Mouse (Mus musculus) liver, postnatal 0 days (tissue): ENCODE data around the gene Ubac1. TPM values are rescaled to one million over a fixed set of nuclear protein-coding genes. Genes with fewer than 3 reads are reported as not detected.

Experiments used
- ATAC-seq: fragments of 200-750 bp; cut with Nextera tagmentation; 2 replicates; pipeline ENCODE4 v1.8.0; 2017; ENCODE audit warnings: mild to moderate bottlenecking, moderate library complexity
- DNase-seq: peaks from one replicate; pipeline ENCODE4 v3.0.0-alpha.2; 2016
- H3K27ac ChIP-seq: fragments of 300-500 bp; sonication (generic); 2 replicates; pipeline ENCODE4 v1.5.1; 2014; ENCODE audit warnings: antibody characterized with exemption, moderate library complexity, mild to moderate bottlenecking, low read depth
- H3K27me3 ChIP-seq: fragments of 300-500 bp; sonication (generic); 2 replicates; pipeline ENCODE4 v1.6.1; 2014; ENCODE audit warnings: low read length, control low read depth, mixed read lengths; ENCODE audit not compliant: insufficient read depth
- H3K36me3 ChIP-seq: fragments of 300-500 bp; sonication (generic); replicated peaks from 2 replicates; pipeline ENCODE4 v1.6.1; 2014; ENCODE audit warnings: mild to moderate bottlenecking, control low read depth, low read length, moderate library complexity, mixed read lengths; ENCODE audit not compliant: insufficient read depth
- H3K4me1 ChIP-seq: fragments of 300-500 bp; sonication (generic); 2 replicates; pipeline ENCODE4 v1.6.1; 2014; ENCODE audit warnings: antibody characterized with exemption, mild to moderate bottlenecking, control low read depth; ENCODE audit not compliant: insufficient read depth
- H3K4me2 ChIP-seq: fragments of 300-500 bp; sonication (generic); 2 replicates; pipeline ENCODE4 v1.6.1; 2014; ENCODE audit warnings: low read depth, mild to moderate bottlenecking, low read length, moderate library complexity, mixed read lengths
- H3K4me3 ChIP-seq: fragments of 300-500 bp; sonication (generic); 2 replicates; pipeline ENCODE4 v1.5.1; 2014; ENCODE audit warnings: low read depth, low read length
- H3K9ac ChIP-seq: fragments of 300-500 bp; sonication (generic); replicated peaks from 2 replicates; pipeline ENCODE4 v1.6.1; 2014; ENCODE audit warnings: mild to moderate bottlenecking, moderate library complexity
- H3K9me3 ChIP-seq: fragments of 300-500 bp; sonication (generic); 2 replicates; pipeline ENCODE4 v1.6.1; 2016; ENCODE audit warnings: mild to moderate bottlenecking, control low read depth, low read length, mixed read lengths
- CTCF ChIP-seq: sonication (generic); IDR thresholded peaks from 2 replicates; pipeline ENCODE4 v1.5.1; 2016; ENCODE audit warnings: antibody characterized with exemption, low read depth
- EP300 ChIP-seq: IDR thresholded peaks from 2 replicates; pipeline ENCODE4 v1.6.1; 2016; ENCODE audit warnings: antibody characterized with exemption, low read depth, mild to moderate bottlenecking
- WGBS: fragments of 180-500 bp; shearing (Covaris S2); extraction: QIAGEN DNeasy Blood & Tissue Kit; methylation state at CpG from one replicate; pipeline ENCODE4 v1.1.7; 2014; ENCODE audit not compliant: insufficient replicate concordance; 5-methylcytosine and 5-hydroxymethylcytosine counted together
- polyA plus RNA-seq: library from polyadenylated mRNA; unstranded; fragments of >200 nt; fragmentation: Nextera tagmentation; extraction: Ambion mirVana; gene quantifications from 2 replicates; pipeline ENCODE4 v1.2.1, GENCODE M21; 2015

The Ubac1 gene
- polyA plus RNA-seq, 1 experiment from 2014 or later, result 183 TPM

DNA sequence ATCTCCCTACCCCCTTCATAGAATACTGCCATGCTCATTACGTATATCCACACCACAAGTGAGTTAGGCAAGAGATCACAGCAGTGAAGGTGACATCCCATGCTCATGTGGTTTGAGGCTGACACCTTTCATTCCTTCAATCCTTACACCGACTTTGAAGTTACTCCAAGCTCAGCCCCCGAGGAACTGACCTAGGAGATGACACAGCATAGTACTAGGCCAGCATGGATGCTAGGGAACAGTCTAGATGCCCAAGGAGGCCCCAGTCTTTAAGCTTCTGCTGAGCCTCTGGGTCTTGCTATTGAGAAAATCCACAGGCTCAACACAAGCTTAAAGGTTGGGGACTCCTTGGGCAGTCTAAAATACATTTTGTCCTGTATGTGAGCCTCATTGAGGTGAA lies 1.6 kb downstream of the Ubac1 start:
- DNase-seq (no peak), ATAC-seq (no peak)
- Histone ChIP-seq H3K9me3 (no peaks in the 10 kb centered on the region), H3K4me1 (peaks cover 18% of the 10 kb centered on the region), H3K36me3 (peaks cover 15% of the 10 kb centered on the region), H3K9ac (peak overlapping the region; percentile 84), H3K27ac (peak overlapping the region; percentile 94; the same call in 1 of the 2 replicates), H3K4me3 (peak overlapping the region; percentile 90), H3K4me2 (peak overlapping the region; percentile 89), H3K27me3 (no peaks in the 10 kb centered on the region)
- 51% methylated on average over 3 of the region's 3 CpGs for WGBS
- TF ChIP-seq EP300 (no peak), CTCF (no peak)

DNA sequence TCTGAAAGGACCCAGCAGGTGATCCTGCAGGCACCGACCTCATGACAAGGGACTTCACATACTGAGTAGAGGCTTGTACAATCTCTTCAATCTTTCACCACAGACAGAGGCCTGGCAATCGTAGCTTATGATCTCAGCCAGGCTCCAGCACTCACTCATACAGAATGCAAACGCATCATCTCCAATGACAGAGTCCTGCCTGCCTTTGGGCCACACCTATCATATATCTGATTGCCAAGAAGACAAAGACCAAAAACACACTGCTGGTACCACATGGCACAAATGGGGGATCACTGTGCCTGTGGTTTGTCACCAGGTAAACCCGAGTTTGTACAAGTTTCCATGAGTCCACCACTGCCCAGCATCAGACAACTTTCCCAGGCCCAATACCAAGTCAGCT lies 4.2 kb downstream of the Ubac1 start:
- DNase-seq, result no peak
- H3K9me3 ChIP-seq, result no peaks in the 10 kb centered on the region
- H3K36me3 ChIP-seq, result peaks cover 40% of the 10 kb centered on the region
- H3K4me2 ChIP-seq, result peak overlapping the region; percentile 89
- ATAC-seq, result no peak
- peaks cover 25% of the 10 kb centered on the region for H3K4me1 ChIP-seq
- peak overlapping the region; percentile 90 for H3K4me3 ChIP-seq
- TF ChIP-seq EP300, result no peak
- no peak for TF ChIP-seq CTCF
- peak overlapping the region; percentile 84 for H3K9ac ChIP-seq
- H3K27ac ChIP-seq, result peak overlapping the region; percentile 94
- H3K27me3 ChIP-seq, result no peaks in the 10 kb centered on the region
- WGBS, result 49% methylated on average over 4 of the region's 4 CpGs

GRCm38 (mm10) chr2:26013674-26014073 lies 7.9 kb downstream of the Ubac1 start:
- DNase-seq (peak; percentile 73), ATAC-seq (peak; percentile 99)
- Histone ChIP-seq H3K4me3 (peak overlapping the region; percentile 51), H3K27me3 (no peaks in the 10 kb centered on the region), H3K4me2 (peak overlapping the region; percentile 67), H3K27ac (peak overlapping the region; percentile 91), H3K9me3 (no peaks in the 10 kb centered on the region), H3K9ac (peak overlapping the region; percentile 73), H3K36me3 (peaks cover 76% of the 10 kb centered on the region), H3K4me1 (peaks cover 15% of the 10 kb centered on the region)
- WGBS, result 51% methylated on average over 3 of the region's 3 CpGs
- TF ChIP-seq EP300, result peak; percentile 99
- TF ChIP-seq CTCF, result no peak

- Histone ChIP-seq H3K36me3 (peaks cover 96% of the 10 kb centered on the region), H3K9ac (peak overlapping the region; percentile 73), H3K9me3 (no peaks in the 10 kb centered on the region), H3K4me1 (peaks cover 10% of the 10 kb centered on the region; the same call in 1 of the 2 replicates), H3K4me2 (peak overlapping the region; percentile 67), H3K27me3 (no peaks in the 10 kb centered on the region), H3K27ac (no peak overlapping the region), H3K4me3 (peak overlapping the region; percentile 51)
- 83% methylated on average over 1 of the region's 1 CpGs for WGBS
- no peak for ATAC-seq
- TF ChIP-seq CTCF, result no peak
- TF ChIP-seq EP300, result no peak
- no peak for DNase-seq
These were observed 10.1 kb downstream of the Ubac1 start for GRCm38 (mm10) chr2:26011420-26011819.

DNA sequence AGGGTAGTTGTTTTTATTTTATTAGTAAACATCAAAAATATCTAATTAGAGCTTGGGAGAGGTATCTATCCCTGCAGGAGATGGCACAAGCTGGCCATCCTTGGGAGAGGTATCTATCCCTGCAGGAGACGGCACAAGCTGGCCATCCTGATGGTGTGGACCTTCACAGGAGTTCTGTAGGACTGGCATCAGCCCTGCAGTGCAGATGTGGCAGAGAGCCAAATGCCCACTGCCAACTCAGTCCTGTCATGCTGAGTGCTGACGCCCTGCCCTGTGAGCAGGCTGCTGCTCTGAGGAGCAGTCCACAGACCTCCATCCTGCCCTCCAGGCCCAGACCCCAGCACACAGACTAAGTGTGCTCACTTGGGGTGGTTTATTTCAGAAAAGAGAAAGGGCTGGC lies 19.5 kb downstream of the Ubac1 start:
- no peak overlapping the region for H3K4me3 ChIP-seq
- no peak overlapping the region for H3K4me2 ChIP-seq
- TF ChIP-seq EP300 (no peak), CTCF (no peak)
- DNase-seq (no peak), ATAC-seq (no peak)
- no peak overlapping the region for H3K9ac ChIP-seq
- H3K27ac ChIP-seq, result no peak overlapping the region
- no peaks in the 10 kb centered on the region for H3K9me3 ChIP-seq
- H3K4me1 ChIP-seq, result no peaks in the 10 kb centered on the region
- WGBS, result 92% methylated on average over 2 of the region's 2 CpGs
- H3K36me3 ChIP-seq, result peaks cover 95% of the 10 kb centered on the region
- no peaks in the 10 kb centered on the region for H3K27me3 ChIP-seq

DNA sequence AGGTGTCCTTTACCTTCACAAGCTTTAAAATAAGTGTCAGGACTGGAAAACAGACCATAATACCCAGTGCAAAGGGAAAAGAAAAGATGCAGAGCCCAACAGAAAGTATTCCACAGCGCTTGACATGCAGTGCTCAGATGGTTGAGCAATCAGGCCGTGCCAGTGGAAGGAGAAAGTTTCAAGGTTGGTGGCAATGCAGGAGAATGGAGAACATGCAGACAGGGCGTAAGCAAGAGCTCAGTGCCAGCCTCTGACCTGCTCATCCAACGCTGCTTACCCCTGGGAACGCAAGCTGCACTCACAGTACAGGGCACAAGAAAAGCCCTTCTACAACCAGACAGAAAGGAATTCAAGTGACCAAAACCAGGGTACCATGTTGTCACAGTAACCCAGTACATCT lies 20.4 kb downstream of the Ubac1 start:
- 95% methylated on average over 5 of the region's 5 CpGs for WGBS
- no peak overlapping the region for H3K27ac ChIP-seq
- no peak overlapping the region for H3K9ac ChIP-seq
- H3K4me3 ChIP-seq, result no peak overlapping the region
- no peak for ATAC-seq
- H3K27me3 ChIP-seq, result no peaks in the 10 kb centered on the region
- no peak overlapping the region for H3K4me2 ChIP-seq
- H3K9me3 ChIP-seq, result no peaks in the 10 kb centered on the region
- no peaks in the 10 kb centered on the region for H3K4me1 ChIP-seq
- no peak for TF ChIP-seq EP300
- TF ChIP-seq CTCF, result no peak
- peaks cover 88% of the 10 kb centered on the region for H3K36me3 ChIP-seq
- DNase-seq, result no peak

DNA sequence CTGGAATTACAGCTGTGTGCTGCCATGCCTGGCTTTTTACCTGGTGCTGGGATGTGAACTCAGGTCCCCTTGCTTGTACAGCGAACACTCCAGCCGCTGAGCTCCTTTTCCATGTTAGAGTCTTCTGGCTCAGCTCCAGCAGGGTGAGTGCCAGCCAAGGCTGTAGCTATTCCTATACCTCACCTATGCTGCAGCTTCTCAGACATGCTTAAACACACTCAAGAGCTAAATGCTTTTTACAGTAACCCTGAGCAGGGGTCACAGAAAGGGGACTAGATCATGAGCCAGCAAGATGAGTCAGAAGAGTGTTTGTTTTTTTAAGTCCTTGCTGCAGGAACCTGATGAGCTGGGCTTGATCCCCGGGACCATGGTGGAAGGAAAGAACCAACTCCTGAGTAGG lies 23.8 kb downstream of the Ubac1 start:
- DNase-seq, result no peak
- 98% methylated on average over 3 of the region's 3 CpGs for WGBS
- H3K36me3 ChIP-seq, result peaks cover 56% of the 10 kb centered on the region
- no peak for ATAC-seq
- no peak overlapping the region for H3K4me3 ChIP-seq
- H3K27ac ChIP-seq, result no peak overlapping the region
- no peaks in the 10 kb centered on the region for H3K27me3 ChIP-seq
- TF ChIP-seq EP300 (no peak), CTCF (no peak)
- H3K4me1 ChIP-seq, result no peaks in the 10 kb centered on the region
- no peaks in the 10 kb centered on the region for H3K9me3 ChIP-seq
- no peak overlapping the region for H3K9ac ChIP-seq
- H3K4me2 ChIP-seq, result no peak overlapping the region
